30 mouse cellular contexts compared by ENCODE assay signal in the genomic region with DNA sequence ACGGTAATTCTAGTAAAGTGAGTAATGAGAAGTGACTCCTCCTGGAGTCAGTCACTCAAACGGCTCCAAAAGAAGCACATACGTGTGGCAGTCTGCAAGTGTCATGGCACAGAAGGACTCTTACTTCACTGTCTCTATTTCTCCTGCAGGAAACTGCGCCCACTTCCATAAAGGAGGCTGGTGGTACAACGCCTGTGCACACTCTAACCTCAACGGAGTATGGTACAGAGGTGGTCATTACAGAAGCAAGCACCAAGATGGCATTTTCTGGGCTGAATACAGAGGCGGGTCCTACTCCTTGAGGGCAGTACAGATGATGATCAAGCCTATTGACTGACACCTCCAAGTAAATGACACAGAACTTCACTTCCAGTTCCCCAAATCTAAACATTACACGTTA. TPM values are rescaled to one million over a fixed set of nuclear protein-coding genes. Genes with fewer than 3 reads are reported as not detected.
DNase-seq lines count a peak whose midpoint lies in the region; ATAC-seq and TF ChIP-seq lines count a peak whose summit lies in the region.
"Had no signal": no experiment of that assay in that cellular context is flagged by ENCODE, and none has a peak within 500 bp of the region (broad histone marks: within the 10 kb centered on the region; RNA-seq: fewer than 3 reads in every experiment).

No protein-coding gene starts in this region.

- no peaks in the 10 kb centered on the region for H3K27me3 ChIP-seq in midbrain, embryonic 11.5 days (ENCODE audit: control insufficient read depth, insufficient read depth, low read length)
- H3K27me3 ChIP-seq in midbrain, embryonic 10.5 days (ENCODE audit: low read depth, poor library complexity, severe bottlenecking) = no peaks in the 10 kb centered on the region
- no peaks in the 10 kb centered on the region for H3K27me3 ChIP-seq in splenic B cell, adult 2 months (ENCODE audit: control insufficient read depth, insufficient read depth, low read length, poor library complexity, severe bottlenecking)
- H3K27me3 ChIP-seq in lung, postnatal 0 days (replicated peaks; ENCODE audit: insufficient read depth, low read length) = no peaks in the 10 kb centered on the region
- H3K27me3 ChIP-seq: embryonic facial prominence, embryonic 12.5 days; heart, embryonic 13.5 days; intestine, embryonic 15.5 days; limb, embryonic 15.5 days; midbrain, embryonic 12.5 days; neural tube, embryonic 13.5 days had no signal

- intact Hi-C loops in heart, postnatal 14 days (cut with DNase I) = loop anchor here (5.0 kb wide), 1 partner anchor 37 kb away; no protein-coding TSS in a partner anchor

- 88% methylated on average over 8 of the region's 8 CpGs for WGBS in midbrain, embryonic 11.5 days
- WGBS in midbrain, embryonic 10.5 days = 93% methylated on average over 8 of the region's 8 CpGs
- 77% methylated on average over 8 of the region's 8 CpGs for WGBS in lung, postnatal 0 days

- no peak for ATAC-seq in midbrain, embryonic 11.5 days (ENCODE audit: low FRiP score)
- peak; percentile 44 for ATAC-seq in megakaryocyte, adult 5-6 weeks (ENCODE audit: poor library complexity, severe bottlenecking)
- ATAC-seq in lung, postnatal 0 days = no peak
- ATAC-seq: forebrain, embryonic 14.5 days; hindbrain, postnatal 0 days; intestine, embryonic 15.5 days had no signal

- TF ChIP-seq POLR2A in bone marrow macrophage, adult 2 months (IDR thresholded peaks at IDR 0.05; ENCODE audit: borderline replicate concordance, low read depth, low read length) = no peak

- no peak for TF ChIP-seq EP300 in lung, postnatal 0 days (IDR thresholded peaks at IDR 0.05)

- H3K27ac ChIP-seq in midbrain, embryonic 11.5 days (ENCODE audit: low read depth, low read length) = no peak overlapping the region
- H3K27ac ChIP-seq in midbrain, embryonic 10.5 days (replicated peaks) = no peak overlapping the region
- H3K27ac ChIP-seq in bone marrow macrophage, adult 2 months (ENCODE audit: insufficient read depth, low read depth, low read length) = 0 out of 2 replicates have a peak overlapping the region, but pooled peaks have one; percentile 11
- no peak overlapping the region for H3K27ac ChIP-seq in lung, postnatal 0 days (ENCODE audit: low read length)
- H3K27ac ChIP-seq: embryonic facial prominence, embryonic 12.5 days; gastrocnemius, adult 2 months; heart, embryonic 13.5 days; hindbrain, postnatal 0 days; intestine, embryonic 15.5 days; kidney, postnatal 0 days; limb, embryonic 10.5 days; limb, embryonic 15.5 days; liver, embryonic 14.5 days; midbrain, embryonic 12.5 days; neural tube, embryonic 13.5 days had no signal

- H3K9me3 ChIP-seq in midbrain, embryonic 11.5 days (ENCODE audit: control insufficient read depth, low read length) = no peaks in the 10 kb centered on the region
- no peaks in the 10 kb centered on the region for H3K9me3 ChIP-seq in midbrain, embryonic 10.5 days (replicated peaks)
- H3K9me3 ChIP-seq in lung, postnatal 0 days (ENCODE audit: low read length) = no peaks in the 10 kb centered on the region
- H3K9me3 ChIP-seq: embryonic facial prominence, embryonic 12.5 days; G1E; heart, embryonic 13.5 days; intestine, embryonic 15.5 days; limb, embryonic 10.5 days; limb, embryonic 15.5 days; midbrain, embryonic 12.5 days; neural tube, embryonic 13.5 days had no signal

- H3K36me3 ChIP-seq in midbrain, embryonic 11.5 days (ENCODE audit: control insufficient read depth, insufficient read depth, low read length) = no peaks in the 10 kb centered on the region
- H3K36me3 ChIP-seq in midbrain, embryonic 10.5 days = peaks cover 7% of the 10 kb centered on the region; the same call in 1 of the 2 replicates
- peaks cover 22% of the 10 kb centered on the region for H3K36me3 ChIP-seq in splenic B cell, adult 2 months (ENCODE audit: control insufficient read depth, insufficient read depth, low read length, poor library complexity, severe bottlenecking)
- H3K36me3 ChIP-seq in lung, postnatal 0 days (ENCODE audit: insufficient read depth, low read length) = no peaks in the 10 kb centered on the region
- H3K36me3 ChIP-seq: G1E; intestine, embryonic 15.5 days had no signal

- no peaks in the 10 kb centered on the region for H3K4me1 ChIP-seq in midbrain, embryonic 11.5 days (ENCODE audit: control insufficient read depth, insufficient read depth, low read length)
- peaks cover 19% of the 10 kb centered on the region for H3K4me1 ChIP-seq in midbrain, embryonic 10.5 days
- peaks cover 9% of the 10 kb centered on the region for H3K4me1 ChIP-seq in bone marrow macrophage, adult 2 months (ENCODE audit: control insufficient read depth, insufficient read depth, low read length)
- peaks cover 8% of the 10 kb centered on the region; the same call in 1 of the 2 replicates for H3K4me1 ChIP-seq in lung, postnatal 0 days (ENCODE audit: insufficient read depth, low read depth, low read length)

- H3K4me3 ChIP-seq in midbrain, embryonic 11.5 days (ENCODE audit: low read depth, low read length) = no peak overlapping the region
- H3K4me3 ChIP-seq in midbrain, embryonic 10.5 days = no peak overlapping the region
- H3K4me3 ChIP-seq in bone marrow macrophage, adult 2 months (ENCODE audit: insufficient read depth, low read length) = no peak overlapping the region
- H3K4me3 ChIP-seq in lung, postnatal 0 days (ENCODE audit: low read depth, low read length) = no peak overlapping the region
- H3K4me3 ChIP-seq: embryonic facial prominence, embryonic 12.5 days; heart, embryonic 13.5 days; intestine, embryonic 15.5 days; limb, embryonic 10.5 days; limb, embryonic 15.5 days; midbrain, embryonic 12.5 days; neural tube, embryonic 13.5 days had no signal

- H3K9ac ChIP-seq in midbrain, embryonic 11.5 days (ENCODE audit: low read length) = no peak overlapping the region
- H3K9ac ChIP-seq in lung, postnatal 0 days (replicated peaks; ENCODE audit: low read depth) = no peak overlapping the region
- H3K9ac ChIP-seq: embryonic facial prominence, embryonic 12.5 days; heart, embryonic 13.5 days; intestine, embryonic 15.5 days; limb, embryonic 15.5 days; liver, embryonic 14.5 days; lung, embryonic 14.5 days; midbrain, embryonic 12.5 days; neural tube, embryonic 13.5 days had no signal

- H3K4me2 ChIP-seq in midbrain, embryonic 11.5 days = no peak overlapping the region
- no peak overlapping the region for H3K4me2 ChIP-seq in lung, postnatal 0 days (replicated peaks; ENCODE audit: low read depth, low read length)
- H3K4me2 ChIP-seq: embryonic facial prominence, embryonic 12.5 days; heart, embryonic 13.5 days; intestine, embryonic 15.5 days; limb, embryonic 15.5 days; lung, embryonic 14.5 days; midbrain, embryonic 12.5 days; neural tube, embryonic 13.5 days had no signal

- no peak for TF ChIP-seq CTCF in bone marrow macrophage, adult 2 months (IDR thresholded peaks at IDR 0.05; ENCODE audit: low read depth, low read length)
- no peak for TF ChIP-seq CTCF in lung, postnatal 0 days (IDR thresholded peaks at IDR 0.05)

- peak; percentile 44 for DNase-seq in midbrain, embryonic 11.5 days (ENCODE audit: low spot score, missing footprints)
- no peak for DNase-seq in midbrain, embryonic 10.5 days (ENCODE audit: low spot score)
- peak; percentile 27 for DNase-seq in splenic B cell, adult 2 months (ENCODE audit: low read depth, low spot score)
- no peak for DNase-seq in left cerebral cortex, adult 18-20 months (ENCODE audit: low spot score in 2 of 2)
- DNase-seq in lung, postnatal 0 days (ENCODE audit: low spot score) = no peak
- DNase-seq in heart, postnatal 14 days = no peak
- DNase-seq: cerebellum, adult 9-10 months; cerebellum, postnatal 36 days; embryo, embryonic 11 days; gastrocnemius, adult 2 months; gastrocnemius, postnatal 36 days; heart, postnatal 10 days; kidney, adult 8-10 months; lung, embryonic 14.5 days; thymus, postnatal 4 days had no signal

RNA-seq across cellular contexts. Expression of a gene that starts 21.9 kb away (rescaled TPM):
- 1.4 and 1.6 TPM in 2 replicates for polyA plus RNA-seq in midbrain, embryonic 11.5 days (2014; fragmentation: Nextera tagmentation; extraction: Ambion mirVana)
- polyA plus RNA-seq in midbrain, embryonic 10.5 days (2016; fragmentation: Nextera tagmentation; extraction: Ambion mirVana) = 1.0 and 1.3 TPM in 2 replicates
- not detected in 2 replicates for polyA plus RNA-seq in bone marrow macrophage, adult 2 months (2012; ENCODE audit: insufficient read depth, insufficient read length, missing spikeins)
- not detected in 2 replicates for total RNA-seq in megakaryocyte, adult 5-6 weeks (2015)
- total RNA-seq in megakaryocyte, adult 5-6 weeks (2017) = 0.15 and 0.61 TPM in 2 replicates
- total RNA-seq in left cerebral cortex, adult 18-20 months (2021) = 1 to 10 TPM; 1.2 to 1.3 TPM
- 0.68 and 0.85 TPM in 2 replicates for polyA plus RNA-seq in lung, postnatal 0 days (2015; fragmentation: Nextera tagmentation; extraction: Ambion mirVana)
- total RNA-seq in heart, postnatal 14 days (2021) = 1 to 10 TPM; 2.3 to 3.1 TPM
- total RNA-seq: midbrain, postnatal 0 days had no signal
- polyA plus RNA-seq: G1E had no signal

Comparison
In these comparisons a context has a peak if more than half of its experiments do, and no peak if none do; other contexts are left out.
1. DNase-seq: peak in midbrain, embryonic 11.5 days (single experiment) and splenic B cell, adult 2 months (single experiment); none in midbrain, embryonic 10.5 days (single experiment), left cerebral cortex, adult 18-20 months (0 of 2), lung, postnatal 0 days (single experiment) and heart, postnatal 14 days (0 of 2).